Mouse (Mus musculus) E14TG2a.4 (cell line): ENCODE data around the gene Exoc4.

ENCODE experiments used
- CTCF ChIP-seq: conservative IDR thresholded peaks from 2 replicates; pipeline ENCODE4 v1.5.1; 2014; ENCODE audit warnings: low read length
- NANOG ChIP-seq: IDR thresholded peaks from 2 replicates; pipeline ENCODE4 v1.6.1; 2014; ENCODE audit warnings: borderline replicate concordance, low read length, mixed read lengths
- POU5F1 ChIP-seq: IDR thresholded peaks from 2 replicates; pipeline ENCODE4 v1.6.1; 2014; ENCODE audit warnings: low read length, borderline replicate concordance

DNA sequence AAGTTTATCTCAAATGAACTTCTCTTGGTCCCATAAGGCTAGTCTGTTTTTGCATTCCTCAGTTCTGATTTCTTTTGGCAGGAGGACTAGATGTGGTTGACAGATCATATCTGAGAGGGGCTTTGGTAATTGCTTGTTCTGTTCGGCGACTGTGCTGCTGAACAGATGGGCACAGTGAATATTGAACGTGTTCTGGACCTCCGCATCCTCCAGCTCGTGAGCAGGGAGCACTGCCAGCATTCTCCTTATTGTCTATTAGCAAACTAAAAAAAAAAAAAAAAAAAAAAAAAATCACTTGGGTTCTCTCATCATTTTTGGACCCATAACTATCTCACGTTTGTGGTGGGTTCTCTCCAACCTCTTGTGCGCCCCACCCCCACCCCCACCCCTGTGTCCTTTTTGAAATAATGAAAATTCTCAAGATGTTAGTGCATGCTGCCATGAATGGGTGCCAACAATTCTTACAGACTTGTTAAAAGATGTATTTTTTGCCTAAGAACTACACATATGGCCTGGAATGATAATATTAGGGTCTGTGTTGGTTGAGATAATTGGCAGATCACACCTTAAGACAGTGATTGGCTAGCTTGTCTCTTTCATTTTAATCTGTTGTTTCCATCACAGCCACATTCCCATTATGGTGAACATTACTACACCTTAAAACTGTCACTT lies 276.9 kb downstream of the Exoc4 start:
- no peak for TF ChIP-seq CTCF
- TF ChIP-seq NANOG: no peak
- no peak for TF ChIP-seq POU5F1
